Mouse (Mus musculus) ovary, postnatal 36 days (tissue): ENCODE measurements around the gene Tnr.
A peak's percentile ranks its signal among the peaks of the same experiment; 100 is the strongest.

ENCODE experiments used
- DNase-seq: peaks from one replicate; pipeline ENCODE4 v3.0.0; 2022; ENCODE audit warnings: low spot score, mixed read lengths

Gene Tnr

DNA sequence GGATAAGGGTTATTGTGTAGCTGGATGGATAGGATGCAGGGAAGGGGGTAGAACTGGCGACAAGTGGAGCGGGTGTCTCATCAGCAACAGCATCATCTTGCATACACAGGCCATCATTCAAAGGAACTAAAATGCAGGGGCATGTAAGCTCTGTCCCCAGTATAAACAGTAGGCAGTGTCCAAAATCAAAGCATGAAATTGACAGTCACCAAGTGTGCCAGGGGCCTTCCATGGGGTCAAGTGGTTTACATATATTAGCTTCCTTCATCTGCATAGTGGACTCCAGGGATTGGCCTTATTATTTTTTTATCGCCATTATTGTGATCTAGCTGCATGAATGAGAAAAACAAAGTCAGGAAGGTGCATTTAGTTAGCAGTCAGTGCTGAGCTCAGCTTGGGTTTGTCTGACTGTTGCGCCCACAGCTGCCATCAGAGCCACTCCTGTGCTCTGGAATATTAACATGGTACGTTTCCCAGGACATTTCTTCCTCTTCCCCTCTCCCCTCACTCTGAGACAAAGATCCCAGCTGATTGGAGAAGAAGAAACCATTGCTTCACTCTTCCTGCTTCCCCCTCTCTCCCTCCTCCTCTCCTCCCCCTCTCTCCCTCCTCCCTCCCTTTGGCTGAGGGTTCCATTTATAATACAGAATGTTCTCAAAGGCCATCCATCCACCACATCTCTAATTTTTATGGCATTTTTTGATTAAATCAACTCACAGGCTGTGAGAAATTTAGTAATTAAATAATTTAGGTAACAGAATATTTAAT is 106.4 kb downstream of the Tnr start:
- no peak for DNase-seq

DNA sequence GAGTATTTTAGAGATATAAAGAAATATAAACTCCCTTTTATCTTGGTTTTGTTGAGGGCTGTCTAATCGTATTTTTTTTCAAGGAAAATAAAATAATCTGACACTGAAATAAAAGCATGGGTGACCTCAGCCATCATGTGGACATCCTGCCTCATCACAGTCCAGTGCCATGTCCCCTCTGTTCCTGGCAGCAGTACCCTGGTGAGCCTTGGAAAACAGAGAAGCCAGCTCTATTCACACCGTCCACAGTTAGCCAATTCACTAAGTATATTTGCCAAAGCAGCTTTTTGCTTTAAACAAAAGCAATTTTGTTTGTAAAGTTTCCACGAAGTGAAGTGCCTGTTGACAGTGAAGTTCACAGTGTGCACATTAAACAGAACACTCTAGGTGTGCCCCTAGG is 109.0 kb downstream of the Tnr start:
- DNase-seq, result no peak

DNA sequence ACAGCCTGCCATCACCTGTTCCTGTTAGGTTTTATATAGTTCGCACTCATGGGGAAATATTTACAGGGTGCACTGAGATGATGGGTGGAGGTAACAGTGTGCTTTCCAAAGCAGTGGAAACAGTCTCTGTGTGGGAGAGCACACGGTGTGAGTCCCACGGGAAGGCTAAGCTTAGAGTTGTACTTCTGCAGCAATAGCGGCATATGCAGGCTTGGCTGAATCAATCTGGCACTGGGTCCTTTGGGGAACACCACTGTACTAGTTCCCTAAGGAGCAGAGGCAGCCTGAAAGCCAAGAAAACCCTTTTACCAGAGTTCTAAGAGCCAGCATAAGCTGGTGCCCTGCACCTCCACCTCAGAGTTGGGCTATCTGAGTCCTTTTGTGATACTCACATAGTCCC is 115.8 kb downstream of the Tnr start:
- no peak for DNase-seq

DNA sequence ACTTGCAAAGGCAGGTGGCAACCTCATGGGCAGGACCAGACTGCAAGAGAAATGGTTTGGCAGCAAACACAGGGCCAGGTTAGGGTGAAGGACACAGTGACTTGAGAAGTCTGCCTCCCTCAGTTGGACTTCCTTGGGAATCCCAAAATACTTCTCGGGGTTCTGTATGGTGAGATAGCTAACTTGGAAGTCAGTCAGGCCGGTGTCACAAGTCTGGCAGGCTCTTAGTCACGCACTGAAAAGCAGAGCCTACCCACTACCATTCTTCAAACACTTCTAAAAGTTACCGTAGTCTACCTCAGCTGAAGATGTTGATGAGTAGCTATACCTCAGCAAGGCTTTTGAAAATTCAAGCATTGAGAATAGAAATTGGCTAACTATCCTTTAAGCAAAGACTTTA is 122.2 kb downstream of the Tnr start:
- DNase-seq, result no peak

DNA sequence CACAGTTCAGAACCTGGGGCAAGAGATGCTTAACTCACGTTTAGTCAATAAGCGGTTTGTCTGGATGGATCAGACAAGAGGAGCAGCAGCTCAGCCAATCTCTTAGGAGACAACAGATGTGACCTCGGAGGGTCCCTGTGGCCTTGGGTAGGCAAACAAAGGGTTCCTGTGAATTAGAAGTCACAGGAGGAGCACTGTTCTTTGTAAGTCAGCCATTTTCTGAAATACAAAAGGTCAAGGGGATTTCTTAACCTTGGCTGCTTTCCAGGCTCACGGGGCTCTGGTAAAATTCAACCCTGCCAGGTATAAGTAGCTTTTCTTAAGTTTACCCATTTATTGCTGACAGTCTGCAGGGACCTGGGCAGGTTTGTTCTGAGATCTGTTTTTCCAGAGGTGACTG is 126.9 kb downstream of the Tnr start:
- DNase-seq, result no peak

DNA sequence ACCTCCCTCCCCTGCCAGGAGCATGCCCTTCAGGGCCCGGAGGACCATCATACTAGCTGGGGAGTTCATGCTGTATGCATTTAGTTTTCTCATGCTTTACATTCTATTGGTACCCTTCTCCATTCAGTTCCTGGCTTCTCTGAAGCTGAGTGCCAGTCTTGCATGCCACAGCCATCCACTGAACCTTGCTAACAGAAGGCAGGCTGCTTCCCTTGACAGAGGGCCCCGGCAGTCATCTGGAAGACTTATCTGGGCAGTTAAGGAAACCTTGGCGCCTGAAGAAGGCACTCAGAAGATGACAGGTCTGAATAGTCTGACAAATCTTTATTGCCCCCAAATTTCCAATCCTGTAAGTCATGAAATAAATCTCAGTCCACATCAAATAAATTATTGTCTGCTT is 131.7 kb downstream of the Tnr start:
- DNase-seq, result no peak

DNA sequence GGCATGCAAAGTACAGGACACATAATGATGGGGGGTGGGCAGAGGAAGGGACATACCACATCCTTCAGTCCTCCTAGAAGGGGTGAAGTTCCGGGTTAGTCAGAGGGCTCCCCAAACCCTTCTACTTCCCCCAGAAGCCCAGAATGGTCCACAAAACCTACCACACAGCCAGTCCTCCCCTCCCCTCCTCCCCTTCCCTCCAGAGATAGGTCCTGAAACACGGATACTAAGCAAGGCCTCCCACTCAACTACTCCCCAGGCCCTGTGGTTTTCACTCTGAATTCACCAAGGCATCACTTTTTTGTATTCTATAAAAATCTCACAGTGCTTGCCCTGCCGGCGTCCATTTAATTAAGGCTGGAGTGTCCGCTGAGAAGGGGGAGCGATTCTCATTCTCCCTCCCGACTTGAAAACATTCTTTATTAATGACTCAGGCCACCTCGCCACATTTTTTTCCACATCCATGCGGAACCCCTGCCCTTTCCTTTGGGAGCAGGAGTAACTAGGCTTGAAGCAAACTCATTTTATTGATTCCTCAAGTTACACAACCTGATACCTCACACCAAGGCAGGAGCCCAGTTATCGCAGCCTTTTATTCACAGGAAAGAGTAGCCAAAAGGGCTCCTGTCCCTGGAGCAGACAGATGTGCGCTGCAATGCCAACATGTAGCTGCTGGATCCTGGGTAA is 134.4 kb downstream of the Tnr start:
- no peak for DNase-seq

DNA sequence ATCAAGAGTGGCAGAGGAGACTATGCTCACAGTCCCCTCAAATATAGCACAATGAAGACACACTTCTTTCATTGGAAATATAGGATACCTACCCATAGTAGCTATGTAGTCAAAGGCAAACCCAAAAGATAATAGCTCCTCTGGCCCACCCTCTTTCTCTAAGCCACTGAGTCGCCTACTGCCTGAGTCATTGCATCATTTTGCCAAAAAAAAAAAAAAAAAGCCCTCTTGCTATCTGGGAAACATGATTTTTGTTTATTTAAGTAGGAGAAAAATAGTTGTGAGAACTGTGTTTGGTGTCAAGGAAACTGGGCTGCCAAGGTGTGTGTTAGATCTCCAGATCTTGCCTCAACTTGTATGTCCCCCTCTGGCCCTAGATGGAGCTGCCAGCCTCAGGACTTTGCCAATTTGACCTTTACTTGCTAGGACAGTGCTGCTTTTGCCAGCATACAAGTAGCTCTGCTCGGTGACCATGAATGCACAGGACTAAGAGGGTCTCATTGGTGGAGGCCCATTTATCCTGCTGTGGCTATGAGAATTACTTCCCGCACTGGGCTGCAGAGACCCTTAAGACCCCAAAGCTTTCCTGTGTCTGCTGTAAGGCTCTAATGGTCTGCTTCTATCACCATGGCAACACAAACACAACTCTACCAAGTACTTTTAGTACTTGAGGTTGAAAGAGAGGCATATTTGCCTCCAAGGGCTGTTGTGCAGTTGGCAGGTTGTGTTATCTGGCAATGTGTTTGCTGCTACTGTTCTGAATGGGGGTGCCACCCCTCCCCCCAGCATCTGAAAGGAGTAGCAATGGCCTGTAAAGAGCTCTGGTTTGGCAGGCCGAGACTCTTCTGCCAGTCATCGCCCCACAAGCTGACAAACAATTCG is 137.3 kb downstream of the Tnr start:
- DNase-seq, result no peak

DNA sequence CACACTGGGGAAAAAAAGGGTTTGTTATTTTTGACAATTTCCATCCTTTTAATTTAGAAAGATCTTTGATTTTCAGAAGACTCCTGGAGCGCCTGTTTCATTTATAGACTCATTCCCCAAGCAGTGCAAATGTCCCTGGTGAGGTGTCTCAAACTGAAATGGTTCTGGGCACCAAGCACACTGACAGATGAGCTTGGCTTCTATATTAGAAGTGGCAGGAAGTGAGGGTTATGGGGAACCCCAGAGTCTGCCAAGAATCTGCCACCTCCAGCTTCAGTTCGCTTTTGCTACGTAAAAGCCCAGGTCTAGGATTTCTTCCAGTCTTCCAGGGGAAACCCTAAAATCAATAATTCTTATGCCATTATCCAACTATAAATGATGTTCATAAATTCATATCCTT is 140.9 kb downstream of the Tnr start:
- DNase-seq, result no peak

DNA sequence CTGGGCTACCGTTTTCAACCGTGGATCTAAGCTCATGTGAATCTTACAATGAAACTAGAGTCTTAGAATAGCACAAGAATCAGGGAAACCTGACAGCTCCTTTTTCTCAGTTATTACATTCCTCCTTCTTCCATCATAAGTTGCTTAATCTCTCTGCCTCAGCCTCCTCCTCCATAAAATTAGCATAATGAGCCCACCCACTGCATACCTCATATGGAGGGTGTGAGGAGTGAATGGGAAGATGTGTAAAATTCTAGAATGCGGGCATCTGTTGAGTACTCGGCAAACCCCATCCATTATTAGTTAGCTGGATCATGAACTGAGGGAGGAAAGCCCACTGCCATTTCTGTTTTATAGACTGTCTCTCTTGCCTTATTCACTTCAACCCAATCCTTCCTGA is 141.4 kb downstream of the Tnr start:
- no peak for DNase-seq

DNA sequence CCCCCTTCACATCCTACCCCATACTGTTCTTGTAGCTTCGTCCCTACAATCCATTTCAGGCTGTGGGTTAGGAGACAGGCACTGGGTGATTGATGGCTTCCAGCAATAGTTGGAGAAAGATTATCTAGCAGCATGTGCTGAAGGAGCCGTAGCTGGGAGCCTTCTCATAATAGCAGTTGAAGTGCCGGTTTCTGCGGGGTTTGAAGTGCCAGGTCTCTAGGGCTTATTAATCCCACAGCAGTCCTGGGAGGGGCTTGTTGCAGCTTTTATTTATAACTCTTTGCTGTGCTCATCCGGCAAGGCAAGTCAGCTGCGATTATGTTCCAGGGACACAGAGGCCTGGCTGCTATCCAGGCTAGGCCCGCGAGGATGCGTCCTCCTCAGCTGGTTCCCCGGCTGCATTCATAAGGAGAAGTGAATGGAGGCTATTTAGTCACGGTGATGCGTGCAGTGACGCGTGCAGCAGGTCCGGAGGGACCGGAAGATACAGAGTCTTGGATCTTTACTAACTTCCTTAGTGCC is 147.1 kb downstream of the Tnr start:
- DNase-seq, result peak; percentile 42

DNA sequence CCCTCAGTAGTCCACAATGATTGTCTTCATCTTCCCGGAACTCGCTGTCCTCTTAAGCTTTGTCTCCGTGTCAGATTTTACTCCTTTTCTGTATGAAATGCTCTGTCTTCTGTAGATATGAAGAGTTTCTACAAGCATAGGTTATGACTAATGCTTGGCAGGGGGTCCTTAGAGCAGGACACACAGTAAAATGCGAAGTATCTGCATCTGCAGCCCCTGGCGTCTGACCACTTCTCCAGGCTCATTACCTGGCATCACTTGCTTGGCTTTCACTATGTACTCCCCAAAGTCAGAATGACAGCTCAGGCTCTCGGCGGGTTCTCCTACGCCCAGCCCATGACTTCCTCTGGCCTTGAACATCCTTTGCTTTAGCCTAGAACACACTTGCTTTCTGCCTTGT is 147.6 kb downstream of the Tnr start:
- no peak for DNase-seq

DNA sequence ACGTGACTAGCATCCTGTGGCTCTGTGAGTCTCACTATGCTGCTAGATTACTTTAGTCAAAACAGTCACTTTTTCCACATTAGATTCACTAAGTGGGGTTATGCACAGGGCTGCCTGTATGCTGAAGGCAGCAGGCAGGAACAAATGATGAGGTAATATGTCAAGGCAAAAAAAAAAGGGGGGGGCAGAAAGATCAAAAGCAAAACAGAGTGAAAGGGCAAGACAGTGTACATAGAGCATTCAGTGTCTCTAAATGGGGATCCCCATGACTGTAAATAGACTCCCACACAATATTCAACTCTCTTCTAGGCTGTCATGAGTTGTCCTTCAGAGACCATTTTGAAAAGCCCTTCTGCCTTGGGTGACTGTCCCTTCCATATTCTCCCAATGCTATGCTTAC is 150.7 kb downstream of the Tnr start:
- DNase-seq, result no peak

DNA sequence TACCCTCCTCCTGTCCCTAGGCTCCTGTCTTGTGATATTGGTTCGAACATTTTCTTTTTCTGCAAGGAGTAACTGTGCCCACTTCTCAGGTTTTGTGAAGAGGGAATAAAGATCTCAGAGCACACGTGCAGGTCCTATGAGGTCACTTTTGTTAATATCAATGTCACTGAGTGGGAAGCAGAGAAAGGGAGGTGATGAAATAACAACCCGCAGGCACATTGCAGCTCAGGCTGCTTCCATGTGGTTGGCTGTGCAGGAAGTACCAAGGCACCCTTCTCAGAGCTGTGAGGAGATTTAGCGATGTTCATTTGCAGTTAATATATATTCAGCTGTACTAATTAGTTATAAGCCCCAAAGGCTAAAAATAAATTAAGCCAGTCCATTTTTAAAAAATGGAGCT is 151.9 kb downstream of the Tnr start:
- DNase-seq, result no peak

DNA sequence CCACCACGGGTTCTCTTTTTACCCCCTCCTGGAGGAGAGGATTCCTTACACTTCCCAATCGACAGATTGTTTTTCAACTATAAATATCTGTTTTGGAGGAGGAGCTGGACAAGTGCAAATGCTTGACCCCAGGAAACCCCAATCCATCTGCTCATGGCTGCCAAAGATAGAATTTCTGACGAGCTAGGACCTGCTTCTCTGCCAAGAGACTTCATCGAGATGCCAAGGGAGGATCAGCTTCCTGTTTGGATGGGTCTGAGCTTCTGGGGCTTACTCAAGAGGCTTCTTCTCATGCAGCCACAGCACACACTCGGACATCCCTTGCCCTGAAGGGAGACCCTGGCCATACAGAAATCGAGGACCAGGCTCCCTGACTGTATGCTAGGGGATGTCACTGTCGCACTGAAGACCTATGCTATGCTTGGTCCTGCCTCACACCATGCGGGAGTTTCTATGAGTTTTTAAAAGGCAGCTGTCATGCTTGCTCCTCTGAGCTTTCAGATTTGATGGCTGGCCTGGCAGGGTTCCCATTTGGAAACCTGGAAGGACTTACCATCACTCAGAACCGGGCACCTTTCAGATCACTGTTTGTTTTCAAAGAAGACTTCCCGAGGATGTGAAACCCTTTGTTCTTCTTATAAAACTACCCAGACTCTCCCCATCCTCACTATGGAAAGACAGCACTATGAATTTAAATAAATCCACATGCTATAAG is 154.8 kb downstream of the Tnr start:
- no peak for DNase-seq

DNA sequence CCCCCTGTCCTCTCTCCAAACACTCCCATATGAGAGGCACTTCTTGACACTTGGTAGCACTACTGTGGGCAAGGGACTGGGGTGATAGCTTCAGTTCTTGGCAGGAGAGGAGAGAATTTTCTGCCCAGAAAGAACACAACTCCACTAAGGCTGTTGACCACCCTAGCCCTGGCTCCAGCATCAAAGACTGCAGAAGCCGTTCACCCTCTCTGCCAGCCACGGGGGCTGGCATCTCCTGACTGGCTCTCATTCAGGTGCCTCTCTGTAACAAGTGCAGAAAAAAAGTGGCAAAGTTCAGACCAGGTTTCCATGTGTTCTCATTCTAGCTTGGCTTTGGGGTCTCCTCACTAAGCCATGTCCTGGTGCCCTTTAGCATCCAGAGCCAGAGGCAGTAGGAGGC is 157.7 kb downstream of the Tnr start:
- no peak for DNase-seq

DNA sequence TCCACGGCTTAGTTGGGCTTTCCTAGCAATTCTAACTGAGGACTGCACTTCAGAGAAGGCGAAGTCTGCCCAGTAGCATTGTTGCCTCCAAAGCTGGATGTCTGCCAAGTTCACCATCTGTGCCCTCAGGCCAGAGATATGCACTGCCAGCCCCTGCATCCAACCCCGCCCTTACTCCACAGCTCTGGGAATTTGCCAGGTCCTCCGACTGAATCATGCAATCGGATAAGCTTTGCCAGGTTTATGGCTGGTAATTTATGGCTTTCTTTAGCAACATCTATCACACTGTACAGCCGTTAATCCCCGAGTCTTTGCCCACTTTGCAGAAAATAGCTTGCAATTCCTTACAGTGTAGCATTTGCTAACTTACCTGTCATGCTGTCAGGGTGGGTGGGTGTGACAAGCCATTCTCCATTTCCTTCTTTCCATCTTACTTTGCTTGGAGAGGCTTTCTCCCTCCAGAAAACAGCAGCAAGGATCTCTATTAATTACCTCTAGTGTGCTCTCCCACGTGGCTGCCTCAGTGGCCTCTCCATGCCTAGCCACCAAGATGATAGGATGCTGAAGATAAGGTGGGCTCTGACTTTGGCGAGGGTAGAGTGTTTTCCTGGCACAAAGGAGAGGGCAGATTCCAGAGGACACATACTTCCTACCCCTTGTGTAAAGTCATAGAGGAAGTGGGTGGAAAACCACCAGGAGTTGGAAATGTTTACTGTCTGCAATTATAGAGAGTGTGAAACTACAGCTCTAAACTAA is 163.1 kb downstream of the Tnr start:
- peak; percentile 66 for DNase-seq

DNA sequence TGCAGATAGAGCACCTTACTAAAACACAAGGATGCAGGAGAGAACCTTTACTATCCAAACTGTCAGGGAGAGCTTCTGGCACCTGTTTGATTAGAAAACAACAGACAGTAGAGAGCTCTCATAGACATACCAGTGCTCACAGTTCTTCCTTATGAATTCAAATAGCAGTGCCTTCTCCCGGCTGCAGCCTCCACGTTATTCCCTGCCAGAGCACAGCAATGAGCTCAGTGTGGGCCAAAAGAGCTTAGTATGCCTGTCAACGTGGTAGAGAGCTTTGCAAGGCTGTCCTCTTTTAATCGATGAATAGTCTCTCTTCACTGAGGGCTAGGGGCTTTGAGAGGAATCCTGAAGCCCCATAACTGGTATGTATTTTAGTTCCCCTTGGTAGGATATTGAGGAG is 173.1 kb downstream of the Tnr start:
- DNase-seq, result no peak

DNA sequence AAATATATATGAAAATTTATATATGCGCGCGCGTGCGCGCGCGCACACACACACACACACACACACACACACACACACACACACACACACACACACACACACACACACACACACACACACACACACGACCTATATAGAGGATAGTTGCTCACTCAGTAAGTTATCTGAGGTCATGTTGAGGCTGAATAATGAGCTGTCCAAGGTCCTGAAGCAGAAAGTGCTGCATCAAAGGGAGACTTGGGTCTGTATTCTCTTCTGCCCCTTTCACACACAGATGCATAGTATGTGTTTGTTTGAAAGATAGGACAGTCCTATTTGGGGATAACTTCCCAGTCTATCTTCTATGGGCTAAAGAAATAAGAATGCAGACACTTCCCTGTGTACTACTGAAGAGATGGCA is 178.5 kb downstream of the Tnr start:
- no peak for DNase-seq

DNA sequence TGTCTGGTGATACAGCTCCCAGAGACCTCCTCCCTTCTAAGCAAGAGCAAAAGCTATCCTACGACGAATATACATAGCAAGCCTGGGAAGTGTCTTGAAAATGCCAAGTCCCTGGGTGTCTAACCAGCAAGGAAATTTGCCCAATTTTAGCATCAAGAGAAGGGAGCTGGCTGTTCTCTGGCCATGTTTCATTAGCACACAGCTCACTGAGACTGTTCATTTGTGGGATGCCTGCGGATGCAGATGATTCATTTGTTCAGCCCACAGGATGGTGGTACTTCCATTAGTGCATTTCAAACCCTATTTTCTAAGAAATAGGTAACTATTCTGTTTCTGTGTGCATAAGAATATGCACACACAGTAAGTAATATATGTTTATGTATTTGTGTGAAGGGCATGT is 181.4 kb downstream of the Tnr start:
- no peak for DNase-seq

DNA sequence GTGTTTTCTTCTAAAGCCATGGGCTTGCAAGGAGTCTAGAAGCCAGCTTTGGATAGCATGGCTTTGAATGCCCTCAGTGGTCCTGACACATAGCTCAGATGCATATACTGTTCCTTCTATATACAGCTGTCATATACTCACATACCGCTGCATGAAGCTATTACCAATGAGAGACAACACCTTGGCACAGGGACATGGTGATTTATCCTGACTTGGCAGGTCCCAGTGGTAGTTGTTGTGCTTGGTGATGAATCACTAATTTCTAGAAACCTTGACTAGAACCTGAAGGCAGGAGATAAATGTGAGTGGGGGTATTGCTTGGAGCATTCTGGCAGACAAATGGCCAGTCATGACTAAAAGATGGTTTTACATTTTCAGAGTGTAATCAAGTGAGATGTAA is 192.7 kb downstream of the Tnr start:
- no peak for DNase-seq
